Mouse (Mus musculus) neural tube, embryonic 11.5 days (tissue): ENCODE measurements at regions not wholly inside any gene's neighbourhood (a gene's known extent, or its start where the extent isn't known, plus 50 kb on each side); places are given as distances from the start of the nearest gene placed in this dataset.
"Not testable (repeated sequence)": the region's sequence is repeated elsewhere in the genome, so short reads cannot be mapped to it uniquely, and the experiment has no call there.

Experiments
- ATAC-seq: fragments of 200-750 bp; cut with Nextera tagmentation; 2 replicates; pipeline ENCODE4 v1.8.0; 2017; ENCODE audit warnings: moderate number of reproducible peaks, mild to moderate bottlenecking, moderate TSS enrichment, moderate library complexity; ENCODE audit not compliant: insufficient read depth, low FRiP score, low TSS enrichment
- DNase-seq: peaks from one replicate; pipeline ENCODE4 v3.0.0-alpha.2; 2015; ENCODE audit warnings: low spot score
- H3K27ac ChIP-seq: fragments of 300-500 bp; sonication (generic); 2 replicates; pipeline ENCODE4 v1.5.1; 2014; ENCODE audit warnings: low read depth, mild to moderate bottlenecking, low read length
- H3K27me3 ChIP-seq: fragments of 300-500 bp; sonication (generic); 2 replicates; pipeline ENCODE4 v1.6.1; 2014; ENCODE audit warnings: mild to moderate bottlenecking, low read length, mixed read lengths; ENCODE audit not compliant: control insufficient read depth, insufficient read depth
- H3K36me3 ChIP-seq: fragments of 300-500 bp; sonication (generic); 2 replicates; pipeline ENCODE4 v1.6.1; 2014; ENCODE audit warnings: mild to moderate bottlenecking, low read length, moderate library complexity, mixed read lengths; ENCODE audit not compliant: control insufficient read depth, insufficient read depth
- H3K4me1 ChIP-seq: fragments of 300-500 bp; sonication (generic); 2 replicates; pipeline ENCODE4 v1.6.1; 2014; ENCODE audit warnings: low read length, mixed read lengths; ENCODE audit not compliant: control insufficient read depth, insufficient read depth
- H3K4me2 ChIP-seq: fragments of 300-500 bp; sonication (generic); 2 replicates; pipeline ENCODE4 v1.6.1; 2014; ENCODE audit warnings: low read depth, mild to moderate bottlenecking, moderate library complexity
- H3K4me3 ChIP-seq: fragments of 300-500 bp; sonication (generic); 2 replicates; pipeline ENCODE4 v1.5.1; 2014; ENCODE audit warnings: low read depth, low read length
- H3K9ac ChIP-seq: fragments of 300-500 bp; sonication (generic); 2 replicates; pipeline ENCODE4 v1.6.1; 2014; ENCODE audit warnings: mild to moderate bottlenecking, low read length
- H3K9me3 ChIP-seq: fragments of 300-500 bp; sonication (generic); 2 replicates; pipeline ENCODE4 v1.6.1; 2016; ENCODE audit warnings: low read length; ENCODE audit not compliant: control insufficient read depth
- WGBS: fragments of 180-500 bp; shearing (Covaris S2); extraction: QIAGEN DNeasy Blood & Tissue Kit; methylation state at CpG from one replicate; pipeline ENCODE4 v1.1.7; 2014; 5-methylcytosine and 5-hydroxymethylcytosine counted together

DNA sequence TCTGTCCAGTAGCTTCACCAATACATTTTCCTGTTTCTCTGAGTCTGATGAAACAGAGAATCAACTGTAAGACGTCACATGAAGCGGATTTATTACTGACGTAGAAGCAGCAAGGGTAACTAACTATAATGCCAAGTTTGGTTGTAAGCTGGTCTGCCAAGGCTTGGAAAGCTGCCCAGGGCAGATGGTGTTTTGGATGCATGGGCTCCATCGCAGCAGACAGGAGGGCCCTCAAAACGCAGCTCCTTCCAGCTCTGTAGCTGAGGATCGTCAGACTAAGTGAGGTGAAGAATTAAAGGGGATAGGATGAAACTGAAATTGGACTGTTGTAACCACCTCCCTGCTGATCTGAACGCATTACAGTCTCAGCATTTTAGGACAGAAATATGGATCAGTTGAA, 1079.2 kb upstream of the Manea start:
- Histone ChIP-seq H3K9ac (no peak overlapping the region), H3K36me3 (no peaks in the 10 kb centered on the region), H3K4me1 (no peaks in the 10 kb centered on the region), H3K9me3 (no peaks in the 10 kb centered on the region), H3K4me3 (no peak overlapping the region), H3K27me3 (no peaks in the 10 kb centered on the region), H3K27ac (no peak overlapping the region), H3K4me2 (no peak overlapping the region)
- WGBS: 90% methylated on average over 7 of the region's 7 CpGs
- DNase-seq (no peak), ATAC-seq (no peak)

GRCm38 (mm10) chr4:27423846-27424245, 1077.2 kb upstream of the Manea start:
- DNase-seq (no peak), ATAC-seq (no peak)
- no peaks in the 10 kb centered on the region for H3K4me1 ChIP-seq
- H3K27me3 ChIP-seq: no peaks in the 10 kb centered on the region
- no peak overlapping the region for H3K4me2 ChIP-seq
- WGBS: 83% methylated on average over 3 of the region's 3 CpGs
- H3K27ac ChIP-seq: no peak overlapping the region
- no peaks in the 10 kb centered on the region for H3K36me3 ChIP-seq
- no peak overlapping the region for H3K4me3 ChIP-seq
- H3K9ac ChIP-seq: no peak overlapping the region
- no peaks in the 10 kb centered on the region for H3K9me3 ChIP-seq

DNA sequence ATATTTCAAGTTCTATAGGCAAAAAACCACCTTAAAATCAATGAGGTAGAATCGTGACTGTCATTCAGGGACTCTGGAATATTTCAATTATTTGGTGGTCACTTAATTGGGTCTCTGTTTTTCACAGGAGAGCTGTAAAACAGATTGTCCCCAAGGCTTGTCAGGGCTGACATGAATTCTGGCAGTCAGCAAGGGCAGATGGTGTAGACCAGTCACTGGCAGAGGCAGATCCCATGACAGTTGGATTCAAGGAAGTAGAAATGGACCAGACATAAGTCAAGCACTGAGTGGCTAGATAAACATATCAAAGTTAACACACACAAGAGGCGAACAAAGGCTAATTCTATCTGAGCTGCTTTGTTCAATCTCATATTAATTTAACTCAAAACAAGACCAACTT, 1071.8 kb upstream of the Manea start:
- no peak for DNase-seq
- ATAC-seq: no peak
- no peaks in the 10 kb centered on the region for H3K4me1 ChIP-seq

DNA sequence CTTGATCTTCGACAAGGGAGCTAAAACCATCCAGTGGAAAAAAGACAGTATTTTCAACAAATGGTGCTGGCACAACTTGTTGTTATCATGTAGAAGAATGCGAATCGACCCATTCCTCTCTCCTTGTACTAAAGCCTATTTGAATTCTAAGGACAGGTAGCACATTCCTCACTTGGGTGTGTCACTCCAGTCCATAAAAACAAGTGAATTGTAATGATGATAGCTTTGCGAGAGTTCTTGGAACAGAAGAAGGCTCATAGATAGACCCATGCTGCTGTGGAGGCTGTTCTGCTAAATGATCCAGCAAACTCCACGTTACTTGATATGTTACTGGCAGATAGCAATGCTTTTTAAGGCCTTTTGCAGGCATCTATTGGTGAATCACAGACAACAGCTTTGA, 1038.2 kb upstream of the Manea start:
- not testable (repeated sequence) for H3K9ac ChIP-seq, H3K27ac ChIP-seq, ATAC-seq, H3K4me2 ChIP-seq, H3K36me3 ChIP-seq, DNase-seq, H3K4me3 ChIP-seq, H3K27me3 ChIP-seq, H3K4me1 ChIP-seq, H3K9me3 ChIP-seq
- WGBS: 79% methylated on average over 5 of the region's 5 CpGs

More for the DNA sequence above, 1071.8 kb upstream of the Manea start:
- H3K9ac ChIP-seq: no peak overlapping the region
- H3K36me3 ChIP-seq: no peaks in the 10 kb centered on the region
- no peak overlapping the region for H3K27ac ChIP-seq
- no peaks in the 10 kb centered on the region for H3K27me3 ChIP-seq
- 78% methylated on average over 2 of the region's 2 CpGs for WGBS
- H3K9me3 ChIP-seq: no peaks in the 10 kb centered on the region
- H3K4me2 ChIP-seq: no peak overlapping the region
- no peak overlapping the region for H3K4me3 ChIP-seq

DNA sequence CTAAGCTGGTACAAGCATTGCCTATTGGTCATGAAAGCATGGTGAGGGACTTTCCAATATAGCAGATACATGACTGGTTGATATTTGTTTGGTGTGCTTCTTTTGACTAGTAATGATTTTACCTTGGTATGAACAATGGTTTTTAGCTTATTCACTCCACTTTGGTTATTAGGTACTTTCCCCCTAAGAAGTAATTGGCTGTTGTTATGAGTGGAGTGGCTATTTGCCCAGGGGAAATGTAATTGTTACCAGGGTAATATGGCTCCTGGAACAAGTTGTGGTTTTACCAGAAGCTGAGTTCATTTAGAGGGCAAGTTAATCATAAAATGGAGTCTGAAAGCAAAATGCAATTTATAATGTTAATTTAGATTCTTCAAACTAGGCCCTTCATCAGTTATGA, 1000.2 kb upstream of the Manea start:
- no peak for ATAC-seq
- H3K9me3 ChIP-seq: no peaks in the 10 kb centered on the region

DNA sequence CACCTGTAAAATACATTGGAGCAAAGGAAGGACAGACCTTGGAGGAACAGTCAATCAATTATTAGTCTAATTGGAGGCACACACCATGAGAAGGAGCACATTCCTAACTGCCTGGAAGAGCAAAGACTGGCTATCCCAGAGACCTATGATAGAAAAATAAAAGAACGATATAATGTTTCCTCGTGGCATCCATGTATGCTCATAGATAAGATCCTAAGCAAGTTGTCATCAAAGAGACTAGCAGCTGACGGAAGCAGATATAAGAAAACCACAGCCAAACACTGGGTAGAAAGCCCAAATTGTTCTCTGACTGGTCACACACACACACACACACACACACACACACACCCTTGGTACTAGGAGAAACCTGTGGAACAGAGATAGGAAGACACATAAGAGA, 986.6 kb upstream of the Manea start:
- Histone ChIP-seq H3K4me1 (no peaks in the 10 kb centered on the region), H3K4me2 (no peak overlapping the region), H3K4me3 (no peak overlapping the region), H3K27me3 (no peaks in the 10 kb centered on the region), H3K36me3 (no peaks in the 10 kb centered on the region), H3K27ac (no peak overlapping the region), H3K9me3 (no peaks in the 10 kb centered on the region), H3K9ac (no peak overlapping the region)
- ATAC-seq (no peak), DNase-seq (no peak)
- 95% methylated on average over 3 of the region's 3 CpGs for WGBS

More for the DNA sequence above, 1000.2 kb upstream of the Manea start:
- Histone ChIP-seq H3K9ac (no peak overlapping the region), H3K4me1 (no peaks in the 10 kb centered on the region), H3K27ac (no peak overlapping the region), H3K4me3 (no peak overlapping the region), H3K36me3 (no peaks in the 10 kb centered on the region), H3K27me3 (no peaks in the 10 kb centered on the region), H3K4me2 (no peak overlapping the region)
- DNase-seq: no peak
